Mouse (Mus musculus) mature B cell (primary cell): ENCODE measurements around the gene Hoxd3.

ENCODE experiments used
- in situ Hi-C: fragments of 300-500 bp; cut with MboI; formaldehyde crosslinking; loops from 2 replicates; pipeline ENCODE4 v1.14.3; 2019

Gene Hoxd3

GRCm38 (mm10) chr2:74704999-74705466 lies 6.7 kb upstream of the Hoxd3 start:
- in situ Hi-C loops, result loop anchor here (25.0 kb wide), 1 partner anchor 882 kb away; no protein-coding TSS in a partner anchor

- in situ Hi-C loops, result loop anchor here (25.0 kb wide), 1 partner anchor 882 kb away; no protein-coding TSS in a partner anchor
Observed at GRCm38 (mm10) chr2:74705467-74706089, 6.1 kb upstream of the Hoxd3 start.

GRCm38 (mm10) chr2:74706393-74706960 lies 5.2 kb upstream of the Hoxd3 start:
- in situ Hi-C loops, result loop anchor here (25.0 kb wide), 1 partner anchor 881 kb away; no protein-coding TSS in a partner anchor

- in situ Hi-C loops, result loop anchor here (25.0 kb wide), 1 partner anchor 880 kb away; no protein-coding TSS in a partner anchor
Observed at GRCm38 (mm10) chr2:74707599-74707998, 4.1 kb upstream of the Hoxd3 start.

- in situ Hi-C loops, result loop anchor here (25.0 kb wide), 1 partner anchor 879 kb away; no protein-coding TSS in a partner anchor
Observed at GRCm38 (mm10) chr2:74708676-74709075, 3.1 kb upstream of the Hoxd3 start.

- in situ Hi-C loops, result loop anchor here (25.0 kb wide), 1 partner anchor 878 kb away; no protein-coding TSS in a partner anchor
Observed at GRCm38 (mm10) chr2:74709465-74710419, 2.0 kb upstream of the Hoxd3 start.

- in situ Hi-C loops, result loop anchor here (25.0 kb wide), 1 partner anchor 876 kb away; no protein-coding TSS in a partner anchor
Observed at GRCm38 (mm10) chr2:74710929-74711543, 691 bp upstream of the Hoxd3 start.

- in situ Hi-C loops, result loop anchor here (25.0 kb wide), 1 partner anchor 874 kb away; no protein-coding TSS in a partner anchor
Observed at GRCm38 (mm10) chr2:74713239-74714150, 1.8 kb downstream of the Hoxd3 start.

- in situ Hi-C loops, result loop anchor here (25.0 kb wide), 1 partner anchor 873 kb away; no protein-coding TSS in a partner anchor
Observed at GRCm38 (mm10) chr2:74714156-74714789, 2.5 kb downstream of the Hoxd3 start.

- in situ Hi-C loops, result loop anchor here (25.0 kb wide), 1 partner anchor 872 kb away; no protein-coding TSS in a partner anchor
Observed at GRCm38 (mm10) chr2:74714881-74715280, 3.2 kb downstream of the Hoxd3 start.

GRCm38 (mm10) chr2:74715504-74716241 lies 3.9 kb downstream of the Hoxd3 start:
- in situ Hi-C loops, result loop anchor here (25.0 kb wide), 1 partner anchor 872 kb away; no protein-coding TSS in a partner anchor

- in situ Hi-C loops, result loop anchor here (25.0 kb wide), 1 partner anchor 867 kb away; no protein-coding TSS in a partner anchor
Observed at GRCm38 (mm10) chr2:74720384-74720783, 8.7 kb downstream of the Hoxd3 start.

- in situ Hi-C loops, result loop anchor here (25.0 kb wide), 1 partner anchor 866 kb away; no protein-coding TSS in a partner anchor
Observed at GRCm38 (mm10) chr2:74720955-74721491, 9.3 kb downstream of the Hoxd3 start.

- in situ Hi-C loops, result loop anchor here (25.0 kb wide), 1 partner anchor 865 kb away; no protein-coding TSS in a partner anchor
Observed at GRCm38 (mm10) chr2:74721882-74722281, 10.2 kb downstream of the Hoxd3 start.

GRCm38 (mm10) chr2:74722949-74723348 lies 11.2 kb downstream of the Hoxd3 start:
- in situ Hi-C loops, result loop anchor here (25.0 kb wide), 1 partner anchor 864 kb away; no protein-coding TSS in a partner anchor

GRCm38 (mm10) chr2:74724244-74725015 lies 12.7 kb downstream of the Hoxd3 start:
- in situ Hi-C loops, result loop anchor here (25.0 kb wide), 1 partner anchor 863 kb away; no protein-coding TSS in a partner anchor

GRCm38 (mm10) chr2:74725171-74725570 lies 13.4 kb downstream of the Hoxd3 start:
- in situ Hi-C loops, result no loop called here
